Mouse (Mus musculus) layer of hippocampus, postnatal 36 days (tissue): ENCODE results near the gene Slc24a2. TPM values are rescaled to one million over a fixed set of nuclear protein-coding genes. Genes with fewer than 3 reads are reported as not detected.

Experiments
- DNase-seq, 2 experiments: peaks; one replicate each; pipeline ENCODE4 v3.0.0; 2022
- total RNA-seq, 2 experiments: library from RNA; stranded (reverse); gene quantifications; 2 replicates each; pipeline ENCODE4 v1.2.3; 2021

Slc24a2 gene
- total RNA-seq, result 100 to 1,000 TPM; 374 to 393 TPM

- DNase-seq, result peak; percentile 71 to 74
Observed at GRCm38 (mm10) chr4:87229960-87230551, at the start of gene Slc24a2. Gene Slc24a2, minus strand, starts transcription at chr4:87230477.

DNA sequence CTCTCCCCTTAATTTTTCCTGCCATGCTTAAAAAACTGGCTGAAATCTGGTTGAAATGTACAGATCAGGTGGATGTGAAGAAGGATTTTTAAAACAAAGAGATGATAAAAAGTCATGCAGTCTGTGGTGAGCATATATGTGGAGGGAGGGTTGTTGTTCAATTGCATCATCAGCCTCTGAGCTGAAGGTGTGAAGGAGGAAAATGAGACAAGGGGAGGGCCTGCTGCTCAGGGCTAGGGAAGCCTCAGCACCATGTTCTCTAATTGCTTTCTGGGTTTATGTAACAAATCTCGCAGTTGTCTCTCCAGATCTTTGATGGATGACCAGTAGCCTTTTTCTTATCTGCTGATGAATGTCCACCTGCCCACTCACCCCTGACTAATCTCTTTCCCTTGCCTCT is 44.5 kb upstream of the Slc24a2 start:
- DNase-seq, result no peak

DNA sequence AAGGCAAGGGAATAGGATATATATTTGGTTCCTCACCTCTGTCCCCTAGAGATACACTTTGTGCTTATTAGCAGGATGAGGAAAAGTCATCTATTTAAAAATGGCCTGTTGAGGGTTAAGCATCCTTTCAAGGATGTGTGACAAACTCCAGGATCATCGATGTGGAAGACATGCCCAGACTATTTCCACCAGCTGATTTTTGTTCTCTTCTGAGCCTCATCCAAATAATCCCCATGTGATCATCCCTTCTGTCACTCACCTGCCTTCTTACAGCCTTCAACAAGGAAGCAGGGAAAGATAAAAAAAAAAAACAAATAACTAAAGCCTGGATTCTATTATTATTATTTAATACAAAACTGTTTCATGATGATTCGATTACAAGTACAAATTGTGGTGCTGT is 44.0 kb upstream of the Slc24a2 start:
- DNase-seq, result no peak

- DNase-seq, result no peak
Observed at GRCm38 (mm10) chr4:87273476-87273875, 43.2 kb upstream of the Slc24a2 start.

- no peak for DNase-seq
Observed at GRCm38 (mm10) chr4:87229224-87229959, 885 bp downstream of the Slc24a2 start.

GRCm38 (mm10) chr4:87221586-87221985 is 8.7 kb downstream of the Slc24a2 start:
- DNase-seq, result no peak

GRCm38 (mm10) chr4:87218196-87218595 is 12.1 kb downstream of the Slc24a2 start:
- no peak for DNase-seq

DNA sequence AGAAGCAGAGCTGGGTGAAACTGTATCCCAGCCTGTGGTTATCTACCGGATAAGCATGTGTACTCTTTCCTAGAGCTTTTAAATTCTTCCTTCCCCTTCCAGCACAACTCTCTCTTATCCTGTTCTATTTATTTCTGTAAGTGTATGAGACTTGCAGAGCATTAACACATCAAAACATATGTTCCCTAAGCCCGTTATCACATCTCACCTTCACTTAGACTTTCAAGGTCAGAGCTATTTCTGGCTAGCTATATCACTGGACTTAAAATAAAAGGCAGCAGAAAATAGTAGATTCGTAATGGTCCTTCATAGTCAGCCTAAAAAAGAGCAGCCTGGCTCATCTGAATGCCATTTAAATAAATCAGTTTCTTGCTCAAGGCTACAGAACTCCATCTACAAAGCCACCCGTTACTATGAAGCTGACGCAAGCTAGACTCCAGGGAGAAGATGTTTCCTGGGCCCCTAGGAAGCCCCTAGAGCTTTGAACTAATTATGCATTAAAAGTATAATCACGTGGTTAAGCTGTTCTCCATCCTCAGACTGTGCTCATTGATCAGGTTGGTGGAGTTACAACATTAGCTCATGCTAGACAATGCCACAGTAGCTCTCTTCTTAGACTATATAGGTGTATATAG is 18.8 kb downstream of the Slc24a2 start:
- no peak for DNase-seq

- DNase-seq, result peak in 1 of 2 experiments; percentile 54
Observed at GRCm38 (mm10) chr4:87210533-87210932, 19.7 kb downstream of the Slc24a2 start.

- DNase-seq, result no peak
Observed at GRCm38 (mm10) chr4:87202081-87202480, 28.2 kb downstream of the Slc24a2 start.

DNA sequence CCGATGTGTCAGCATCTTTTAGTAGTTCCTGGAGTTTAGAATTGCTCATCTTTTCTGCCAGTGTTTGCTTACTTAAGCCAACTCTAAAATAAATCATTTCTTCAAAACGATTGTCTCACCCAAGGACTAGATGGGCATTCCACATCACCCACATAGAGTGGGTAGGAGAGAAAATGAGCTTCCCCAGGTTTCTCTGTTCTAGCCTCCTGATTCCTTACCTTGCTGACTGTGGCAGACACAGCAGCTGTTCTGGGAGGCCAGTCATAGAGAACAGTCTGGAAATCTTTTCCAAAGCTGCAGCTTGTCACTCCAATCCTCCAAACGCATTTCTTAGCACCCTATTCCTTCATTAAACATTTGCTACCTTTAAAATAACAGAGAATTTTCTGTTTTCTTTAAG is 29.0 kb downstream of the Slc24a2 start:
- DNase-seq, result no peak

DNA sequence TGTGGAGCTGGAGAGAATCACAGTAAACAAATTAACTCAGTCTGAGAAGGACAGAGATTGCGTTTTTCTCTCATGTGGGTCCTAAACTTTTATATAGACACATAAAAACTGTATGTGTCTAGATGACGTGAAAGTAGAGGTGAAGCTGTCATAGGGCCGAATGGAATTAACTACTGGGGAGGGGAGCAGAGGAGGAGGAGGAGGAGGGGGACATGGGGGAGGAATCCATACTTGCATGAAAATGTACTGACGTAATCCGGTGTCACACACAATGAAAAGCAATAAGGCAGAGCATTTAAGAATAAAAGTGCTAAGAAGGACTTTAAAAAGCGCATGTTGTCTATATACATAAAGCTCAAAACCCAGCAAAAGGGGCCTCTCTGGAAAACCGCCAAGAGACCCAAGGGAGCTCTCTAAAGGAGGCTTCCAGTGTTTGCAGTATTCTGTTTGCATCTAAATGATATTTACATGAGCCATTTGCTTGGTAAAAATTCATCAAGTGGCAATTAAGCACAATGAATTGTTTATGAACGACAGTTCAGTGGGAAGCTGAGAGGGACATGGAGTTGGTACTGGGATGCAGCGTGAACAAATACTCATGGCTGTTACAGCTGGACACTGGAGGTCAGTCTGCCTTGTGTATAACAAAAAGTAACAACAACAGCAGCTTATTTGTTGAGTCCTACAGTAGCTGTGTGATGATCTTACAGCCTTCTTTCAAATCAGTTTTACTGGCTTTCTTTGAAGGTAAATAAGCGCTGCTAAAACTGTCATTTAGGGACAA is 45.9 kb downstream of the Slc24a2 start:
- DNase-seq, result no peak

- DNase-seq, result no peak
Observed at GRCm38 (mm10) chr4:87177116-87177515, 53.2 kb downstream of the Slc24a2 start.

DNA sequence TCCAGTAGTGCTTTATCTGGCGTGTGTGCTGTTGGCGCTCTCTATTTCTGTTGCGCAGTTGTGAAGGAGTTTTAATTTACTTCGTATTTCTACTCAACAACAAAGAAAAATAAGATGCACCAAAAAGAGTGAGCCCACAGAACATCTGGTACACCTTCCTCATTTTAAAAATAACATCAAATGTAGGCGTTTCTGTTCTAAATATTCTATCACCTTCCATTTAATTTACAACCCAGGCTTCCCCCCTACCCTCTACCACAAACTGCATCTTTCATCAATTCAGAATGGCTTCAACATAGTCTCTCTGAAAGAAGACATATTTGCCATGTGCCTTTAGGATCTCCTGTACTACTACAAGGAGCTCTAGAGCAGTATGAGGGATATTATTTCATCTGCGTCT is 66.3 kb downstream of the Slc24a2 start:
- DNase-seq, result no peak

GRCm38 (mm10) chr4:87158053-87158452 is 72.2 kb downstream of the Slc24a2 start:
- no peak for DNase-seq

DNA sequence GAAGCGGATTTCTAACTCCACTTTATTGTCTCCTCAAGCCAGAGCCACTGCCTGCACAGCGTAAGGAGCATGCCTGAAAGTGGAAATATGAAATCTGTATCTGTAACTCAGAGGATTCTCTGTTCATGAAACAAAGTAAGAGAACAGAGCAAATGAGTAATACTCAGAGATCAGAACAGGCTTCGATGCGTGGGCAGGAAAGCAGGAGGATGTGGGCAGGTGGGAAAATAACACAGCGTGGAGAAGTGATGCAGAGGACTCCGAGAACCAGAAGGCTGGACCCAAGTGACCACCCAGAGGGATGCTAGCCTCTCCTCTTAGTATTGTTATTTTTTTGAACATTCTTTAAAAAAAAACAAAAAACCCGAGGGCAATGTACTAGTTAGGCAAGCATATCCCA is 78.3 kb downstream of the Slc24a2 start:
- DNase-seq, result peak in 1 of 2 experiments; percentile 59

GRCm38 (mm10) chr4:87149584-87149983 is 80.7 kb downstream of the Slc24a2 start:
- DNase-seq, result no peak

GRCm38 (mm10) chr4:87141590-87142365 is 88.5 kb downstream of the Slc24a2 start:
- no peak for DNase-seq

GRCm38 (mm10) chr4:87140901-87141300 is 89.4 kb downstream of the Slc24a2 start:
- peak; percentile 56 to 58 for DNase-seq

GRCm38 (mm10) chr4:87132525-87132924 is 97.8 kb downstream of the Slc24a2 start:
- no peak for DNase-seq

- DNase-seq, result peak in 1 of 2 experiments; percentile 53
Observed at GRCm38 (mm10) chr4:87126756-87127155, 103.5 kb downstream of the Slc24a2 start.

GRCm38 (mm10) chr4:87119758-87120157 is 110.5 kb downstream of the Slc24a2 start:
- DNase-seq, result no peak
